Mouse (Mus musculus) monocyte, adult 5-6 weeks (primary cell): ENCODE results near the gene B3gnt9. TPM values are rescaled to one million over a fixed set of nuclear protein-coding genes. Genes with fewer than 3 reads are reported as not detected.
"Not testable (repeated sequence)": the region's sequence is repeated elsewhere in the genome, so short reads cannot be mapped to it uniquely, and the experiment has no call there.

Source experiments
- ATAC-seq: fragments of 153-309, 156-312 bp; replicated peaks from 2 replicates; pipeline ENCODE4 v1.8.0; 2017; ENCODE audit warnings: mild to moderate bottlenecking; ENCODE audit not compliant: low TSS enrichment, insufficient number of reproducible peaks, severe bottlenecking, poor library complexity, low FRiP score
- total RNA-seq: library from RNA; stranded (forward); fragments of 200-1000, 200-491, 200-594 nt; gene quantifications from 3 replicates; pipeline ENCODE4 v1.2.3, GENCODE M21; 2017

The B3gnt9 gene
- total RNA-seq, 1 experiment from 2014 or later: not detected

DNA sequence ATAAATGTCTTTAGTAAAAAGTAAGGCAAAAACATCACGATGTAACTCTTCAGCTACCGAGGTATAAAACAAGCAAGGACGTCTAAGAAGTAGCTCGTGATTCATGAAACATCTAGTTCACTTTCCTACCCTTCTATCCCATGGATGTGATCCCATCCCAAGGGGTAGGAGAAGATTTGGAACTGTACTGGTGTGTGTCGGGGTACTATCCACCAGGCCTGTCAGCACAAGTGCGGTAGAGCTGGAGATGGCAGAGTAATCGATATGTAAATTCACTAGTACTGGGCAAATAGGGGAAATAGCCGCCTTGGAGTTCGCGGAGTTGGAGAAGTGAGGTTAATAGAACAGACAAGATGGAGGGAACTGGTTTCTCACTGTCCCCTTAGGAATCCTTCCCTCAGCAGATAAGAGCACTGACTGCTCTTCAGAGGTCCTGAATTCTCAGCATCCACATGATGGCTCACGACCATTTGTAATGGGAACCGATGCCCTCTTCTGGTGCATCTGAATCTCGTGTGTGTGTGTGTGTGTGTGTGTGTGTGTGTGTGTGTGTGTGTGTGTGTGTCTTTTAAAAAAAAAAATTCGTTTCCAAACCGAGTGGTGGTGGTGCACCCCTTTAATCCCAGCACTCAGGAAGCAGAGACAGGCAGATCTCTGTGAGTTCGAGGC is 8.4 kb upstream of the B3gnt9 start:
- no peak for ATAC-seq

GRCm38 (mm10) chr8:105261326-105261980 is 6.5 kb upstream of the B3gnt9 start:
- no peak; the same call in 1 of the 2 replicates for ATAC-seq

DNA sequence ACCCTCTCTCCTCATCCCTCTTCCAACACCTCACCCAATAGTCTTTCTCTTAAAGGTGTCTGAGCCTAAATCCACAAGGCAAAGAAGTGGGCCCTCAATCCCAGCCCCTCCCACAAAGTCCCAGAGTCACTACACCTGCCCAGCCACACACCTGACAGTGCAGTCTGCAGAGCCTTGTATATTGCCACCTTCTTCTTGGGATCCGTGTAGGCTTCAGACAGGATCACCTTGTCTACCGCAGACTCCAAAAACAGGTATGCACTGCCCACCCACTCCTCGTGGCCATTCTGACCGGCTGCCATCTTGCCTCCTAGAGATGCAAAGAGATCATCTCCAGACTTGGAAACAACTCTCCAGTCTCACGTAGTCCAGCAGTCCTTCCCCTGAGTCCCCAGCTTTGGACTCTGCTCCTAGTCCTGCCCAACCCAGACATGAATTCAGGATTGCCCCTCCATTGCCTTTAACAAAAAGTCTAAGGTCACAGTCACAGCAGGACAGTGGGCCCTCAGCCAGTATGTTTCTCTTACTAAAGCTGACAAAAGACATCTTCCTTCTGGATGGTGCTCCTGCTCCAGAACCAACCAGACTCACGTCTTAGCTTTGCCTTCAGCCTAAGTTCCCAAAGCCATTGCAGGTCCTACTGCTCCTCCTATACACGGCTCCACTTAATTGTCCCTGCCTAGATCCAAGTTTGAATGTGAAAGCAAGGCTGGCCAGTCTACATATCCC is 5.6 kb upstream of the B3gnt9 start:
- no peak for ATAC-seq

GRCm38 (mm10) chr8:105259721-105260320 is 4.9 kb upstream of the B3gnt9 start:
- ATAC-seq: peak; percentile 48

GRCm38 (mm10) chr8:105258911-105259720 is 4.2 kb upstream of the B3gnt9 start:
- 0 out of 2 replicates have a peak, but pooled peaks have one; percentile 7 for ATAC-seq

GRCm38 (mm10) chr8:105257318-105258114 is 2.6 kb upstream of the B3gnt9 start:
- ATAC-seq: no peak

- peak; percentile 44; the same call in 1 of the 2 replicates for ATAC-seq
Measured at GRCm38 (mm10) chr8:105254152-105254965, 594 bp downstream of the B3gnt9 start.

DNA sequence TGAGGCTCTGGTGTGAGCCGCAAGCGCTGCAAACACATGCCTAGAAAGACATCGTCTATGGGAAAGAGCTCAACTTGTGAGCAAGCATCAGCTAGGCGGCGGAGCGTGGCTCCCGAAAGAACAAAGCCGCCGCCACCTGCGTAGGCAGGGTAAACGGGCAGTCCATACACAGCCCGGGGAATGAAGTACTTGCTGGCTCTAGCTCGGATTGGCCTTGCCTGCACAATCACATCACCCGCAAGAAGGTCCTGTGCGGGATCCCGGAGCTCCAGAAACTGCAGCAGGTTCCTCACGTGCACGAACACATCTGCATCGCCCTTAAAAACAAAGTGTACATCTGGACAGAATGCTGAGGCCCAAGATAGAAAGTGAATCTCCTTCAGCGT is 1.2 kb downstream of the B3gnt9 start:
- no peak for ATAC-seq

DNA sequence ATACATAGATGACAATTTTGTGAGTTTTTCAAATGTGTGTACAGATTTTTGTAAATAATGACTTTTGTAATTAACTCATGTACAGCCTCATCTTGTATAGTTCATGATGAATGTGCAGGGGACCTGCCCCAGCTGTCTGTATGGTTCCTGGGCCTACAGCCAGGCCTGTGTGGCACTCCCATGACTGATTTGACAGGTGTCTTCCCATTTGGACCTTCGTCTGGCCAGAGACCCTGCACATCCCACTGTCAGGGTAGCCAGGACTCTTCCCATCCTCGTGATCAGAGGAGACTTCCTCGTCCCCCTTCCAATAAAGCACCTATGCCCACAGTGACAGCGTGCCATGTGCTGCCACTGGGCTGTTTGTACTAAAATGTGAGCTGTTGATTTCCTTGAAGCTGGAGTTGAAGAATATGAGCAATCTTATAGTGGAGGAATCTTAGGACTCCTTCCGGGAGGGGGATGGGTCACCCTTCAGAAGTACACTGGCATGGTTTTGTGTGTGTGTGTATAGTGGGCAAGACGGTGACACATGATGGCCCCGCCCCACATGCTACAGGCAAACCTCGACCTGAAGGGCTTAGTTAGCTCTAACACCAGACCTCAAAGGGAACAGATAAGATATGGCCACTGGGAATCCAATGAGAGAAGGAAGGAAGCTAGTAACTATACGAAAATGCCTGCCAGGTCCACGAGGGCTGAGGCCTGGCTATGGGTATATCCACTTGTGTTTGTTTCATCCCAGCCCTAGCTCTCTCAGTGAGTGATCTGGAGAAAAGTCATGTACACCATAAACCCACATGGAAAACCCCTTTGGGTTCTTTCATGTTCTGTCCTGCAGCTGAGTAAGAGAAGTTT is 2.0 kb downstream of the B3gnt9 start:
- no peak for ATAC-seq

DNA sequence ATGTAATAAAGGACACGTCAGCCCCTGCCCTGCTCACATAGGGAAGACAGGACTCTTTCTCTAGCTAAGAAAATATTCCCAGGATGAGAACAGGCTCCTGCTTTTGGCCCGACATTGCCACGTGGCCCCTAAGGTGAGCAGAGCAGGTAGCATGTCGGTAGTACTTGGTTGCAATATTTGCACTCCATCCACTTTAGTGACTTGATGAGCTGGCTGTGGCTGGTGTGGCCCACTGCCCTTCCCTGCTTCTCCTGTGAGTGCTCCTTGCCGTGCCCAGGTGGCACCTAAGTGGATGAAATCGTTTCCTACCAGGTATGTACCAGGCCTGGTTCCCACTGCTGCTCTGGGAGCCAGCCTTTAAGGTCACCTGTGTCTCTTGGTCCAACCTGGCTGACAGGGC is 3.0 kb downstream of the B3gnt9 start:
- ATAC-seq: no peak

DNA sequence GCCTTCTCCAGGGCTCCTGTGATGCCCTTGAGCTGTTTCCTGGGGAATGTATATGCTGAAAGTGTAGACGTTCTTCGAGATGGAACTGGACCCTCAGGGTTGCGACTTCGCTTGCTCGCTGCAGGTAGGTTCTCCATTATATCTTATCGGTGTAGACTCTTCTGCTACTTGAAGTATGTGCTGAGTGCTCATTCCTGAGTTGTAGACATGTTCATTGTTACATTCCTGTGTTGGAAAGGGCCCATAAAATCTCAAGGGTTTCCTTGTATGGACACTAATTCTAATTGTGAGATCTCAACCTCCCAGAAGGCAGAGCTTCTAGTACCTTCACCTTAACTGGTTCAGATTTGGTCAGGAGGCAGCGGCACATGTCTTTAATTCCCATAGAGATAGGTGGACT is 13.9 kb downstream of the B3gnt9 start:
- no peak for ATAC-seq

GRCm38 (mm10) chr8:105237442-105238142 is 17.4 kb downstream of the B3gnt9 start:
- ATAC-seq: no peak

DNA sequence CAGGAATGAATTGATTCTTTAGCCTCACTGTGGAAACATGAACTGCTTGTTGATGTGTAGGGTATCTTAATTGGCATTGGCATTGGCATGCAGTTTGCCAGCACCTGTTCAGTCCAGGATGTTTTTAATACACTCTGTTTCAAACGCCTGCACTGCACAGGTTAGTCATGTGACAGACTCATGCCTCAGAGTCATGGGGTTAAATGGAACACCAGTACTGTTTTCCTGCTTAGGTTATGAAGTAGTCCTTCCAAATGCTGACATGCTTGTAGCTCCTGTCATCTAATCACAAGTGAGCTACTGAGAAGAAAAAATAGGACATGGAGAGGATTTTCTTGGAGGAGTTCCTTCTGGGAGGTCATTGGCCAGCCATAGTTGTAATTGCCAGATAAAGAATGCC is 19.7 kb downstream of the B3gnt9 start:
- ATAC-seq: no peak

- ATAC-seq: no peak
Measured at GRCm38 (mm10) chr8:105233126-105233935, 21.6 kb downstream of the B3gnt9 start.

DNA sequence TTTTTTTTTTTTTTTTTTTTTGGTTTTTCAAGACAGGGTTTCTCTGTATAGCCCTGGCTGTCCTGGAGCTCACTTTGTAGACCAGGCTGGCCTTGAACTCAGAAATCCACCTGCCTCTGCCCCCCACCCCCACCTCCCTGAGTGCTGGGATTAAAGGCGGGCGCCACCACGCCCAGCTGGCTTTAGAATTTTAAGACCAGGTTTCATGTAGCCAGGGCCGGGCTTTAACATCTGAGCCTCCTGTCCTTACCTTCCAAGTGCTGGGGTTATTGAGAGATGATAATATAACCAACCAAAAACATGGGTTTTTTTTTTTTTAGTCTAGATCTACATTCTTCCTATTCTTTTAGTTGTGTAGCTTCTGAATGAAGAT is 22.6 kb downstream of the B3gnt9 start:
- ATAC-seq: not testable (repeated sequence)
